Mouse (Mus musculus) liver, embryonic 11.5 days (tissue): ENCODE results near the gene Adra1d. TPM values are rescaled to one million over a fixed set of nuclear protein-coding genes. Genes with fewer than 3 reads are reported as not detected.

Source experiments
- ATAC-seq: fragments of 200-750 bp; cut with Nextera tagmentation; replicated peaks from 2 replicates; pipeline ENCODE4 v1.8.0; 2017; ENCODE audit warnings: moderate number of reproducible peaks, mild to moderate bottlenecking, moderate TSS enrichment, moderate library complexity; ENCODE audit not compliant: low FRiP score
- DNase-seq: peaks from one replicate; pipeline ENCODE4 v3.0.0-alpha.2; 2017; ENCODE audit warnings: low spot score
- H3K27ac ChIP-seq: fragments of 300-500 bp; sonication (generic); 2 replicates; pipeline ENCODE4 v1.5.1; 2014; ENCODE audit warnings: mild to moderate bottlenecking, low read depth, low read length, control low read depth
- H3K27me3 ChIP-seq: fragments of 300-500 bp; sonication (generic); replicated peaks from 2 replicates; pipeline ENCODE4 v1.6.1; 2014; ENCODE audit warnings: low read length, mixed read lengths; ENCODE audit not compliant: control insufficient read depth, insufficient read depth
- H3K36me3 ChIP-seq: fragments of 300-500 bp; sonication (generic); 2 replicates; pipeline ENCODE4 v1.6.1; 2014; ENCODE audit warnings: mild to moderate bottlenecking, low read length, moderate library complexity, mixed read lengths; ENCODE audit not compliant: control insufficient read depth, insufficient read depth
- H3K4me1 ChIP-seq: fragments of 300-500 bp; sonication (generic); replicated peaks from 2 replicates; pipeline ENCODE4 v1.6.1; 2014; ENCODE audit warnings: low read length, mixed read lengths; ENCODE audit not compliant: control insufficient read depth, insufficient read depth
- H3K4me2 ChIP-seq: fragments of 300-500 bp; sonication (generic); 2 replicates; pipeline ENCODE4 v1.6.1; 2014; ENCODE audit warnings: mild to moderate bottlenecking, control low read depth, moderate library complexity
- H3K4me3 ChIP-seq: fragments of 300-500 bp; sonication (generic); 2 replicates; pipeline ENCODE4 v1.5.1; 2014; ENCODE audit warnings: low read depth, low read length, control low read depth
- H3K9ac ChIP-seq: fragments of 300-500 bp; sonication (generic); 2 replicates; pipeline ENCODE4 v1.6.1; 2014; ENCODE audit warnings: low read depth, low read length, control low read depth
- H3K9me3 ChIP-seq: fragments of 300-500 bp; sonication (generic); 2 replicates; pipeline ENCODE4 v1.6.1; 2016; ENCODE audit warnings: low read length, inconsistent platforms, mixed read lengths; ENCODE audit not compliant: control insufficient read depth
- WGBS: fragments of 180-500 bp; shearing (Covaris S2); extraction: QIAGEN DNeasy Blood & Tissue Kit; methylation state at CpG from one replicate; pipeline ENCODE4 v1.1.7; 2014; 5-methylcytosine and 5-hydroxymethylcytosine counted together
- polyA plus RNA-seq: library from polyadenylated mRNA; unstranded; fragments of >200 nt; fragmentation: Nextera tagmentation; extraction: Ambion mirVana; gene quantifications from 2 replicates; pipeline ENCODE4 v1.2.1, GENCODE M21; 2014

The Adra1d gene
- polyA plus RNA-seq, 1 experiment from 2014 or later, result 1.5 TPM

- peak overlapping the region; percentile 31 for H3K4me3 ChIP-seq
- DNase-seq (no peak), ATAC-seq (no peak; the same call in 1 of the 2 replicates)
- no peaks in the 10 kb centered on the region for H3K36me3 ChIP-seq
- H3K9ac ChIP-seq, result no peak overlapping the region
- peaks cover 35% of the 10 kb centered on the region for H3K4me1 ChIP-seq
- H3K9me3 ChIP-seq, result no peaks in the 10 kb centered on the region
- no peak overlapping the region for H3K27ac ChIP-seq
- H3K4me2 ChIP-seq, result peak overlapping the region; percentile 58
- H3K27me3 ChIP-seq, result no peaks in the 10 kb centered on the region
- WGBS, result 19% methylated on average over 17 of the region's 17 CpGs
Measured at GRCm38 (mm10) chr2:131509671-131510313, 52.3 kb downstream of the Adra1d start.

GRCm38 (mm10) chr2:131508501-131508900, 53.6 kb downstream of the Adra1d start:
- Histone ChIP-seq H3K4me2 (no peak overlapping the region), H3K9me3 (no peaks in the 10 kb centered on the region), H3K27ac (no peak overlapping the region), H3K4me3 (no peak overlapping the region), H3K9ac (no peak overlapping the region), H3K4me1 (peaks cover 24% of the 10 kb centered on the region), H3K27me3 (no peaks in the 10 kb centered on the region), H3K36me3 (no peaks in the 10 kb centered on the region)
- peak; percentile 57; the same call in 1 of the 2 replicates for ATAC-seq
- no peak for DNase-seq
- 51% methylated on average over 2 of the region's 2 CpGs for WGBS

- H3K4me3 ChIP-seq, result no peak overlapping the region
- peaks cover 27% of the 10 kb centered on the region for H3K4me1 ChIP-seq
- no peaks in the 10 kb centered on the region for H3K36me3 ChIP-seq
- H3K9me3 ChIP-seq, result no peaks in the 10 kb centered on the region
- no peak for ATAC-seq
- H3K9ac ChIP-seq, result no peak overlapping the region
- no peak for DNase-seq
- H3K27ac ChIP-seq, result no peak overlapping the region
- WGBS, result 70% methylated on average over 3 of the region's 3 CpGs
- no peaks in the 10 kb centered on the region for H3K27me3 ChIP-seq
- no peak overlapping the region for H3K4me2 ChIP-seq
Measured at GRCm38 (mm10) chr2:131506358-131506757, 55.7 kb downstream of the Adra1d start.

- Histone ChIP-seq H3K4me1 (peaks cover 26% of the 10 kb centered on the region), H3K27ac (no peak overlapping the region), H3K9me3 (no peaks in the 10 kb centered on the region), H3K4me2 (no peak overlapping the region), H3K9ac (no peak overlapping the region), H3K27me3 (no peaks in the 10 kb centered on the region), H3K36me3 (no peaks in the 10 kb centered on the region), H3K4me3 (no peak overlapping the region)
- ATAC-seq (no peak), DNase-seq (no peak)
Measured at GRCm38 (mm10) chr2:131505431-131505830, 56.7 kb downstream of the Adra1d start.

GRCm38 (mm10) chr2:131502561-131502960, 59.5 kb downstream of the Adra1d start:
- H3K4me1 ChIP-seq, result peaks cover 24% of the 10 kb centered on the region
- H3K9me3 ChIP-seq, result no peaks in the 10 kb centered on the region
- WGBS, result 66% methylated on average over 5 of the region's 5 CpGs
- H3K27me3 ChIP-seq, result no peaks in the 10 kb centered on the region
- DNase-seq (no peak), ATAC-seq (no peak)
- H3K4me2 ChIP-seq, result no peak overlapping the region
- H3K4me3 ChIP-seq, result no peak overlapping the region
- H3K27ac ChIP-seq, result no peak overlapping the region
- H3K36me3 ChIP-seq, result no peaks in the 10 kb centered on the region
- H3K9ac ChIP-seq, result no peak overlapping the region

- no peak for DNase-seq
- Histone ChIP-seq H3K9ac (no peak overlapping the region), H3K27ac (no peak overlapping the region)
Measured at GRCm38 (mm10) chr2:131501886-131502285, 60.2 kb downstream of the Adra1d start.

GRCm38 (mm10) chr2:131499290-131499845, 62.7 kb downstream of the Adra1d start:
- no peak overlapping the region for H3K27ac ChIP-seq
- no peak overlapping the region for H3K4me3 ChIP-seq
- 63% methylated on average over 5 of the region's 5 CpGs for WGBS
- peaks cover 52% of the 10 kb centered on the region for H3K4me1 ChIP-seq
- no peak for ATAC-seq
- no peak overlapping the region for H3K9ac ChIP-seq
- no peak for DNase-seq
- H3K36me3 ChIP-seq, result no peaks in the 10 kb centered on the region
- H3K4me2 ChIP-seq, result no peak overlapping the region
- H3K27me3 ChIP-seq, result no peaks in the 10 kb centered on the region
- no peaks in the 10 kb centered on the region for H3K9me3 ChIP-seq

More at GRCm38 (mm10) chr2:131501886-131502285, 60.2 kb downstream of the Adra1d start:
- 60% methylated on average over 5 of the region's 5 CpGs for WGBS
- H3K4me1 ChIP-seq, result peaks cover 31% of the 10 kb centered on the region
- H3K27me3 ChIP-seq, result no peaks in the 10 kb centered on the region
- H3K4me3 ChIP-seq, result no peak overlapping the region
- no peaks in the 10 kb centered on the region for H3K36me3 ChIP-seq
- ATAC-seq, result no peak
- H3K9me3 ChIP-seq, result no peaks in the 10 kb centered on the region
- H3K4me2 ChIP-seq, result no peak overlapping the region

- DNase-seq (no peak), ATAC-seq (no peak)
- Histone ChIP-seq H3K4me1 (peaks cover 57% of the 10 kb centered on the region), H3K9ac (no peak overlapping the region), H3K4me3 (no peak overlapping the region), H3K4me2 (peak overlapping the region; percentile 57; the same call in 1 of the 2 replicates), H3K27me3 (no peaks in the 10 kb centered on the region), H3K9me3 (no peaks in the 10 kb centered on the region), H3K36me3 (no peaks in the 10 kb centered on the region), H3K27ac (peak overlapping the region; percentile 74; the same call in 1 of the 2 replicates)
- 68% methylated on average over 7 of the region's 7 CpGs for WGBS
Measured at GRCm38 (mm10) chr2:131498219-131498618, 63.9 kb downstream of the Adra1d start.
